Mouse (Mus musculus) midbrain, postnatal 0 days (tissue): Measurements from ENCODE around the gene Lca5. TPM values are rescaled to one million over a fixed set of nuclear protein-coding genes. Genes with fewer than 3 reads are reported as not detected.

Source experiments
- ATAC-seq: fragments of 200-750 bp; cut with Nextera tagmentation; 2 replicates; pipeline ENCODE4 v1.8.0; 2017; ENCODE audit warnings: moderate number of reproducible peaks, mild to moderate bottlenecking, moderate TSS enrichment, moderate library complexity; ENCODE audit not compliant: low FRiP score
- DNase-seq: peaks from one replicate; pipeline ENCODE4 v3.0.0-alpha.2; 2015; ENCODE audit warnings: low spot score
- H3K27ac ChIP-seq: fragments of 300-500 bp; sonication (generic); 2 replicates; pipeline ENCODE4 v1.5.1; 2014; ENCODE audit warnings: low read depth, mild to moderate bottlenecking, low read length, mixed read lengths
- H3K27me3 ChIP-seq: fragments of 300-500 bp; sonication (generic); 2 replicates; pipeline ENCODE4 v1.6.1; 2014; ENCODE audit warnings: low read length, control low read depth, mixed read lengths; ENCODE audit not compliant: insufficient read depth
- H3K36me3 ChIP-seq: fragments of 300-500 bp; sonication (generic); 2 replicates; pipeline ENCODE4 v1.6.1; 2014; ENCODE audit warnings: low read length, control low read depth, mixed read lengths; ENCODE audit not compliant: insufficient read depth
- H3K4me1 ChIP-seq: fragments of 300-500 bp; sonication (generic); 2 replicates; pipeline ENCODE4 v1.6.1; 2014; ENCODE audit warnings: mild to moderate bottlenecking, control low read depth, antibody characterized with exemption, low read length, mixed read lengths; ENCODE audit not compliant: insufficient read depth
- H3K4me2 ChIP-seq: fragments of 300-500 bp; sonication (generic); 2 replicates; pipeline ENCODE4 v1.6.1; 2014; ENCODE audit warnings: low read depth, mild to moderate bottlenecking, low read length, mixed read lengths; ENCODE audit not compliant: poor library complexity, severe bottlenecking
- H3K4me3 ChIP-seq: fragments of 300-500 bp; sonication (generic); 2 replicates; pipeline ENCODE4 v1.5.1; 2014; ENCODE audit warnings: low read depth, mild to moderate bottlenecking, low read length, moderate library complexity
- H3K9ac ChIP-seq: fragments of 300-500 bp; sonication (generic); replicated peaks from 2 replicates; pipeline ENCODE4 v1.6.1; 2014; ENCODE audit warnings: mild to moderate bottlenecking, low read length, moderate library complexity, mixed read lengths; ENCODE audit not compliant: poor library complexity, severe bottlenecking
- H3K9me3 ChIP-seq: fragments of 300-500 bp; sonication (generic); 2 replicates; pipeline ENCODE4 v1.6.1; 2016; ENCODE audit warnings: low read length, control low read depth
- CTCF ChIP-seq: IDR thresholded peaks from 2 replicates; pipeline ENCODE4 v1.5.1; 2016; ENCODE audit warnings: antibody characterized with exemption, mild to moderate bottlenecking
- WGBS: fragments of 180-500 bp; shearing (Covaris S2); extraction: QIAGEN DNeasy Blood & Tissue Kit; methylation state at CpG from one replicate; pipeline ENCODE4 v1.1.7; 2014; 5-methylcytosine and 5-hydroxymethylcytosine counted together
- polyA plus RNA-seq: library from polyadenylated mRNA; unstranded; fragments of >200 nt; fragmentation: Nextera tagmentation; extraction: Ambion mirVana; gene quantifications from 2 replicates; pipeline ENCODE4 v1.2.1, GENCODE M21; 2015
- total RNA-seq: library from RNA; depleted of rRNA; stranded (reverse); fragments of >200 nt; gene quantifications from 2 replicates; pipeline ENCODE4 v1.2.3, GENCODE M21; 2014; rRNA removed

Gene Lca5
- total and polyA plus RNA-seq, 2 experiments from 2014 or later: 14.5 to 28.6 TPM

- H3K27ac ChIP-seq: no peak overlapping the region
- DNase-seq (no peak), ATAC-seq (no peak)
- no peak for TF ChIP-seq CTCF
- no peak overlapping the region for H3K4me2 ChIP-seq
- H3K4me1 ChIP-seq: no peaks in the 10 kb centered on the region; the same call in 1 of the 2 replicates
- 63% methylated on average over 5 of the region's 5 CpGs for WGBS
- H3K9ac ChIP-seq: no peak overlapping the region
- no peaks in the 10 kb centered on the region for H3K27me3 ChIP-seq
- H3K36me3 ChIP-seq: no peaks in the 10 kb centered on the region
- no peaks in the 10 kb centered on the region for H3K9me3 ChIP-seq
- no peak overlapping the region for H3K4me3 ChIP-seq
Measured at GRCm38 (mm10) chr9:83351171-83351570, 89.8 kb downstream of the Lca5 start.

DNA sequence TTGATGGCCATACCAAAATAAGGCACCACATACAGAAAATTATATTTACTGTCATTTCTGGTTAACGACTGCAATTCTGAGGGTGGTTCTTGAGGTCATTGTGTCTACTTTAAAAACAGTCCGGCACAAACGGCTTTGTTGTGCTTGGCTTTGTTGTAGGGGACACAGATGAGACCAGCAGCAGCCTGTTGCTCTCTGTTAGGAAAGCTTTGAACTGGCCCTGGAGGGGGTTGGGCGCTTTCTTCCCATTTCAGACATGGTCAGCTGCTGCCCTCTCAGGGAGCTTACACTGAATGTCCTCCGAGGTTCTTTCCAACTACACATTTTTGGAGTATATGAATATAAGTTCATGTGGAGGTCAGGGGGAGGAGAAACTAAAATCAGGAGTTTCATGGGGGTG, 90.3 kb downstream of the Lca5 start:
- H3K4me2 ChIP-seq: no peak overlapping the region
- no peaks in the 10 kb centered on the region; the same call in 1 of the 2 replicates for H3K4me1 ChIP-seq
- no peaks in the 10 kb centered on the region for H3K27me3 ChIP-seq
- H3K4me3 ChIP-seq: no peak overlapping the region
- H3K9me3 ChIP-seq: no peaks in the 10 kb centered on the region
- H3K36me3 ChIP-seq: no peaks in the 10 kb centered on the region
- WGBS: 17% methylated on average over 5 of the region's 5 CpGs
- TF ChIP-seq CTCF: peak; percentile 38
- no peak for ATAC-seq
- H3K9ac ChIP-seq: no peak overlapping the region
- DNase-seq: peak; percentile 54
- H3K27ac ChIP-seq: no peak overlapping the region

- no peak overlapping the region for H3K4me2 ChIP-seq
- ATAC-seq (no peak), DNase-seq (peak; percentile 18)
- H3K4me1 ChIP-seq: no peaks in the 10 kb centered on the region; the same call in 1 of the 2 replicates
- TF ChIP-seq CTCF: no peak
- no peak overlapping the region for H3K27ac ChIP-seq
- 22% methylated on average over 1 of the region's 1 CpGs for WGBS
- no peak overlapping the region for H3K9ac ChIP-seq
- H3K27me3 ChIP-seq: no peaks in the 10 kb centered on the region
- no peak overlapping the region for H3K4me3 ChIP-seq
- H3K36me3 ChIP-seq: no peaks in the 10 kb centered on the region
- no peaks in the 10 kb centered on the region for H3K9me3 ChIP-seq
Measured at GRCm38 (mm10) chr9:83349905-83350304, 91.0 kb downstream of the Lca5 start.

- no peaks in the 10 kb centered on the region for H3K36me3 ChIP-seq
- no peaks in the 10 kb centered on the region for H3K27me3 ChIP-seq
- WGBS: 7% methylated on average over 3 of the region's 3 CpGs
- H3K9ac ChIP-seq: no peak overlapping the region
- ATAC-seq (no peak), DNase-seq (peak; percentile 32)
- H3K4me2 ChIP-seq: no peak overlapping the region
- no peak overlapping the region for H3K4me3 ChIP-seq
- no peaks in the 10 kb centered on the region; the same call in 1 of the 2 replicates for H3K4me1 ChIP-seq
- no peaks in the 10 kb centered on the region for H3K9me3 ChIP-seq
- TF ChIP-seq CTCF: no peak
- H3K27ac ChIP-seq: no peak overlapping the region
Measured at GRCm38 (mm10) chr9:83349504-83349903, 91.4 kb downstream of the Lca5 start.

- no peaks in the 10 kb centered on the region for H3K27me3 ChIP-seq
- ATAC-seq (no peak), DNase-seq (no peak)
- no peak for TF ChIP-seq CTCF
- no peaks in the 10 kb centered on the region; the same call in 1 of the 2 replicates for H3K4me1 ChIP-seq
- H3K36me3 ChIP-seq: no peaks in the 10 kb centered on the region
- H3K9ac ChIP-seq: no peak overlapping the region
- WGBS: 87% methylated on average over 5 of the region's 5 CpGs
- no peak overlapping the region for H3K4me2 ChIP-seq
- H3K9me3 ChIP-seq: no peaks in the 10 kb centered on the region
- H3K4me3 ChIP-seq: no peak overlapping the region
- H3K27ac ChIP-seq: no peak overlapping the region
Measured at GRCm38 (mm10) chr9:83347521-83347920, 93.4 kb downstream of the Lca5 start.

- Histone ChIP-seq H3K36me3 (no peaks in the 10 kb centered on the region), H3K4me1 (no peaks in the 10 kb centered on the region), H3K9me3 (no peaks in the 10 kb centered on the region), H3K27me3 (no peaks in the 10 kb centered on the region), H3K4me2 (no peak overlapping the region), H3K27ac (no peak overlapping the region), H3K4me3 (no peak overlapping the region), H3K9ac (no peak overlapping the region)
- ATAC-seq (no peak), DNase-seq (no peak)
- 89% methylated on average over 7 of the region's 7 CpGs for WGBS
- TF ChIP-seq CTCF: no peak
Measured at GRCm38 (mm10) chr9:83342491-83343370, 98.2 kb downstream of the Lca5 start.

Other genes starting within 250 kb of the Lca5 start
- 10.6 and 13.2 TPM in 2 replicates for gene Sh3bgrl2, start 107.2 kb upstream of the Lca5 start, total RNA-seq
- gene Sh3bgrl2, start 107.2 kb upstream of the Lca5 start, polyA plus RNA-seq: 6.3 TPM in 2 replicates